Mouse (Mus musculus) adrenal gland, adult 2 months (tissue): Measurements from ENCODE around the gene Amh. TPM values are rescaled to one million over a fixed set of nuclear protein-coding genes. Genes with fewer than 3 reads are reported as not detected.
"Not testable (repeated sequence)": the region's sequence is repeated elsewhere in the genome, so short reads cannot be mapped to it uniquely, and the experiment has no call there.

Experiments used
- DNase-seq: peaks from one replicate; pipeline ENCODE4 v3.0.0; 2021
- polyA plus RNA-seq: library from polyadenylated mRNA; depleted of rRNA; stranded (reverse); fragments of >200 nt; gene quantifications from 2 replicates; pipeline ENCODE4 v1.2.3, GENCODE M21; 2012
- total RNA-seq, 2 experiments: library from RNA; stranded (reverse); gene quantifications; 2 replicates each; pipeline ENCODE4 v1.2.3; 2021

Amh gene
- total and polyA plus RNA-seq, 3 experiments, result 0.73 to 1.7 (median 0.95) TPM

DNA sequence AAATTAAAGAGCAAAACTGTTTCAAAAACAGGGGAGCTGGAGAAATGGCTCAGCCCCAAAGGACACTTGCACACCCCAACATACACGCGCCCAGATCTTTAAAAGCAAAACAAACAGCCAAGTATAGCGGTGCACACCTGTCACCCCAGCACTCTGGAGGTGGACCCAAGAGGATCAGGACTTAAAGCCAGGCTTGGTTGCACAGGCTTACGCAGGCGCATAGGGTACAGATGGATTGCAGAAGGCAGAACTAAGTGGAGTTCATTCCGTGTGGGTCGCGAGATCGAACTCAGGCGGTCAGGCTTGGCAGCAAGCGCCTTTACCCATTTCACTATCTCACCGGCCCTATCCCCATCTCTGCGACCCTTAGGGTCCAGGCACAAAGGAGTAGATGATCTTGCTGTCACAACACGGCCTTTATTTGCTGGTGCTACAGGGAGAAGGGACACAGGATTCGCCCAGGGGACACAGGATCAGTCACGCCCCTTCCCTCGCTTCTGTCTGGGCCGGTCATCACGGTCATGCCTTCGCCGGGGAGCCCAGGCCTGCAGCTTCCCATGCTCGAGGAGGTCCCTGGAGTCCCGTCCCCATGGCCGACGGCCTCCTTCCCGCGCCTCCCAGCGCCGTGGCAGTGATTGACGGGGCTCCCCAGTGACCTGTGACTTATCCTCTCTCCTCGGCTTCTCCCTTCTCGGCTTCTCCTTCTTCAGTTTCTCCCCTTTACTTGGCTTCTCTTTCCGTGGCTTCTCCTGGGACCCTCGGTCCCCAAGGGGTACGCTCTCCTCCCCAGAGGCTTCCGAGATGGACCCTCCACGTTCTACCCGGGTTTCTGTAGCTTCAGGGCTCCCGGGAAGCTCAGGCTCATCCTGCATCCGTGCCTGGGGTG lies 3.3 kb downstream of the Amh start:
- no peak for DNase-seq

GRCm38 (mm10) chr10:80808985-80809632 lies 4.1 kb downstream of the Amh start:
- no peak for DNase-seq

GRCm38 (mm10) chr10:80810084-80810483 lies 5.0 kb downstream of the Amh start:
- DNase-seq, result peak; percentile 86

GRCm38 (mm10) chr10:80812391-80813041 lies 7.5 kb downstream of the Amh start:
- DNase-seq, result peak; percentile 80

GRCm38 (mm10) chr10:80813366-80813765 lies 8.3 kb downstream of the Amh start, which contains the start of gene Jsrp1:
Gene Jsrp1 (minus strand): TSS chr10:80813498.
- DNase-seq, result no peak

DNA sequence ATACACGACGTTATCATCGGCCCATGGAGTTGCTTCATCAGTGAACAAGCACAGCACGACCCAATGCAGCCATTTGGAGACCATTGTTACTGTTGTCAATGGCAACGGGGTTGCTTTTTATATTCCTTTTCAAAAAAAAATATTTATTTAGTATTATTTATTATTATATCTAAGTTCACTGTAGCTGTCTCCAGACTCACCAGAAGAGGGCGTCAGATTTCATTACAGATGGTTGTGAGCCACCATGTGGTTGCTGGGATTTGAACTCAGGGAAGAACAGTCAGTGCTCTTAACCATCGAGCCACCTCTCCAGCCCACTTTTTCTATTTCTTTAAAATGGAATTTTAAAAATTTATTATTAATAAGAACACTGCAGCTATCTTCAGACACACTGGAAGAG lies 9.8 kb downstream of the Amh start:
- no peak for DNase-seq

- not testable (repeated sequence) for DNase-seq
Measured at GRCm38 (mm10) chr10:80816303-80816702, 11.3 kb downstream of the Amh start.

- no peak for DNase-seq
Measured at GRCm38 (mm10) chr10:80817164-80817563, 12.1 kb downstream of the Amh start.

DNA sequence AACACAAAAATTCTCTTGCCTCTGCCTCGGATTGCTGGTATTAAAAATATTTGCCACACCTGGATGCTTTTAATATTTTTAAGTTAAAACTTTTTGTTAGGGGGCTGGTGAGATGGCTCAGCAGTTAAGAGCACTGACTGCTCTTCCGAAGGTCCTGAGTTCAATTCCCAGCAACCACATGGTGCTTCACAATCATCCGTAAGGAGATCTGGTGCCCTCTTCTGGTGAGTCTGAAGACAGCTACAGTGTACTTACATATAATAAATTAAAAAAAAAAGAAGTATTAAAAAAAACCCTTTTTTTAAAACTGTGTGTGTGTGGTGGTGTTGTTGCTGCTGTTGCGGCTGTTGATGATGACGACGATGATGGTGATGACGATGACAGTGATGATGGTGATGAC lies 12.9 kb downstream of the Amh start:
- DNase-seq, result not testable (repeated sequence)

DNA sequence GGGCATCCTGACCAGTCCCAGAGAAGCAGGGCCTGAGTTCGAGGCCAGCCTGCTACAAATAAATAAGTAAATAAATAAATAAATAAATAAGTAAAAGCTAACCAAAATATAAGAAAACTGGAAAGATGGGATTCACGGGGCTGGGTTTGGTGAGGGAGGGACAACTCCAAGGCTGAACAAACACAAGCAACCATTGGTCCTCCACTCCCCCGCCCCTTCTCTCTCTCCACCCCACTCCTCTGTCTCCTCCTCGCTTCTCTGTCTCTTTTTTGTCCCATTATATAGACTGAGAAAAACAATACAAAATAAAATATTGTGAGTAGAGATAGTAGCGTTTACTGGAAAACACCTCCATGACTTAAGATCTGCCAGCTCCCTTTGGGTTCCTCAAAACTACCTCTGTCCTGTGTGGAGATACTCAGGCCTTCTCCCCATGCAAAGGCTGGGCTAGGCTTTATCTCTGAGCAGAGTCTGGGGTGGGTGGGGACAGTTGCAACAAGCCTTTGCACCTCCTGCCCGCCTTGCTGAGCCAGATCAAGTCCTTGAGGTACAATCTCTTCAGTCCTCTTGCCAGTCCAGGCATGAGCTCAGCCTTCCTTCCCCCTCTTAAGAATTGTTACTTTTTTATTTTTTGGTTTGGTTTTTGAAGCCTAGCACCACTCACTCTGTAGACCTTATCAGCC lies 13.7 kb downstream of the Amh start:
- DNase-seq, result no peak

GRCm38 (mm10) chr10:80819406-80819805 lies 14.4 kb downstream of the Amh start:
- no peak for DNase-seq

- DNase-seq, result no peak
Measured at GRCm38 (mm10) chr10:80821991-80822390, 16.9 kb downstream of the Amh start.

DNA sequence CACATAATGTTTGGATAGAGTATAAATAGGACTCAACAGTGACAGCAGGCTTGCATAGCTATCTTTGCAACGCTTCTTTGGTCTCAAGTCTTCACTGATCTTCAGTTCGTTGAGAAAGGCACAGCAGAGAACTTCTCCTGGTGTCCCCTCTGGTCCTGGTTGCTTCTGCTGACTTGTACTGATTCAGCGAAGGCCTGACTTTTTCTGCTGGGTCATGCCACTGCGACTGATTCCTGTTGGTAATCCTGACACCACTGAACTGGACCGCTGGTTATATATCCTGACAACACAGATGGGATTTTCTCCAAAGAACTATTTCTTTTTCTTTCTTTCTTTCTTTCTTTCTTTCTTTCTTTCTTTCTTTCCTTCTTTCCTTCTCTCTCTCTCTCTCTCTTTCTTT lies 17.5 kb downstream of the Amh start:
- no peak for DNase-seq

- DNase-seq, result no peak
Measured at GRCm38 (mm10) chr10:80823316-80823715, 18.3 kb downstream of the Amh start.

DNA sequence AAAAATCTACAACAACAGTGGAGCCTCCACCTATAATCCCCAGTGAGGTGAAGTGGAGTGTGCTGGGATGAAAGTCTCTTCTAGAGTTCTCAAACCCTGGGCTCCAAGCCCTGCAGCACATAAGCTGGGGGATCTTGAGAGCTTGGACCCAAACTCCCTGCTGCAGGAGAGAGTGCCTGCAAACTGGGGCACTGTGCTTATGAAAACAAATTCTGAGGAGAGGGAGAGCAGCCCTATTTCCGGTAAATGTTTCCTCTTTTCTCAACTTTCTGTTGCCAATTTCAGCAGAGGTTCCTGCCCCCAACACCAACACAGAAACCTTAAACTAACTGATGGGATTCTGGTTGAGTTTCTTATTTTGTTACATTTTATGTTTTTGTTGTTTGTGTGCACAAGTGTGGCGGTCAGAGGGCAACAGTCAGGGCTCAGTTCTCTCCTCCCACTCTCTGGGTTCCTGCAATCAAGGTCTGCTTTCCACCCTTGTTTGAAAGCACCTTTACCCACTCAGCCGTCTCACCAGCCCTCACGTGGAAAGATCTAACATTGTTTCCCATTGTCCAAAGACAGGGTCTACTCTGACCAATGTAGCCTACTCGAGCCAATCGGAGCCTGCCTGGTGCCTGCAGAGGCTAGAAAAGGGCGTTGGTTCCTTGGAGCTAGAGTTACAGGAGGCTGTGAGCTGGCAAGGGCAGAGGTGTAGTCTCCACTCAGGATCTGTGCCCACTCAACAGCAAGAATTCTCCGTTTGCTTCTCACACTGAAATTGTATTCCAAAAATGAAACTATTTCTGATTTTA lies 19.0 kb downstream of the Amh start:
- no peak for DNase-seq

DNA sequence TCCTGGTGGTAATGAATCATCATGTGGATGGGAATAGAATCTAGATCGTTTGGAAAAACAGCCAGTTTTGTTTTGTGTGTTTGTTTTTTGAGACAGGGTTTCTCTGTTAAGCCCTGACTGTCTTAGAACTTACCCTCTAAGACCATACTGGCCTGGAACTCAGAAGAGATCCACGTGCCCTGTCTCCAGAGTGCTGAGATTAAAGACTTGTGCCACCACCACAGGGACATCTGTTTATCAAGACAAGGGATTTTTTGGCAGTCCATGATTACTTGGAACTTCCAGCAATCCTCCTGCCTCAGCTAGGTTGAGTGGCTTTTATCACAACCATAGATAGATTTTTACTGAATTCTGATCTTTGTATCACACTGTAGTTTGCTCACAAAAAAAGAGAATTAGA lies 19.8 kb downstream of the Amh start:
- no peak for DNase-seq

- peak; percentile 99 for DNase-seq
Measured at GRCm38 (mm10) chr10:80826151-80827062, 21.4 kb downstream of the Amh start, which contains the start of gene Oaz1. Gene Oaz1 (plus strand): TSS chr10:80826656.

GRCm38 (mm10) chr10:80827063-80827869 lies 22.2 kb downstream of the Amh start:
- no peak for DNase-seq

GRCm38 (mm10) chr10:80827870-80828420 lies 22.9 kb downstream of the Amh start:
- DNase-seq, result no peak
